Mouse (Mus musculus) liver, postnatal 0 days (tissue): Measurements from ENCODE around the gene Cass4.

ENCODE experiments used
- CTCF ChIP-seq: sonication (generic); IDR thresholded peaks from 2 replicates; pipeline ENCODE4 v1.5.1; 2016; ENCODE audit warnings: antibody characterized with exemption, low read depth
- EP300 ChIP-seq: IDR thresholded peaks from 2 replicates; pipeline ENCODE4 v1.6.1; 2016; ENCODE audit warnings: antibody characterized with exemption, low read depth, mild to moderate bottlenecking

DNA sequence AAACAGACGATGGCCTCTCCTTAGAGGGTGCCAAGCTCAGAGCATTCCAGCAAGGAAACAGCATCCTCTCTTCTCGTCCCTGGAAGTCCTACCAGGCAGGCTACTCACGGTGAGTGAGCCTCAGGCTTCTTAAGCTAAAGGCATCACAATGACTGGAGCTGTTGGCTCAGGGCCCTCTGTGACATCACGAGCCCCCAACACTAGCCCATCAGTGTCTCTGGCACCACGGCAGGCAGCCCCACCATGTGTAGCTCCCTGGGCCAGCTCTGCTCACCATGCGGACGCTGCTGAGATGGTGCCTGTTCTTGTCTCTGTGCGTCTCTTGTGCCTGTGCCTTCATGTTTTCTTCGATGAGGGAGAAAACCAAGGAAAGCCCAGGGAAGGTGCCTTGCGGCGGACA is 78.7 kb downstream of the Cass4 start, which contains the start of gene Fam209:
- TF ChIP-seq CTCF: no peak
- TF ChIP-seq EP300: no peak
